Mouse (Mus musculus): ENCODE data around the gene Itpka. TPM values are rescaled to one million over a fixed set of nuclear protein-coding genes. Genes with fewer than 3 reads are reported as not detected.

Itpka gene
- polyA plus RNA-seq, 1 experiment: 9.5 TPM

- Histone ChIP-seq H3K4me3 (replicated peaks; ENCODE audit: extremely low read depth, low read depth, low read length) (peak within 1 kb of the TSS; percentile 91), H3K4me1 (ENCODE audit: control insufficient read depth, insufficient read depth, low read length) (no peaks in the 10 kb centered on the region; the same call in 1 of the 2 replicates)
- peak; percentile 79 for DNase-seq
- TF ChIP-seq POLR2A (IDR thresholded peaks at IDR 0.05; ENCODE audit: borderline replicate concordance, extremely low read depth, low read depth, low read length) (peak; percentile 83), CTCF (IDR thresholded peaks at IDR 0.05; ENCODE audit: insufficient read depth, low read length) (no peak)
- under 1% methylated on average over 44 of the region's 44 CpGs for WGBS
Observed at GRCm38 (mm10) chr2:119787206-119787883, 45.2 kb downstream of the Itpka start, which contains the start of gene Rpap1. Gene Rpap1, minus strand, starts transcription at chr2:119787537.

- TF ChIP-seq CTCF (IDR thresholded peaks at IDR 0.05; ENCODE audit: insufficient read depth, low read length): no peak
- no peak for TF ChIP-seq POLR2A (IDR thresholded peaks at IDR 0.05; ENCODE audit: borderline replicate concordance, extremely low read depth, low read depth, low read length)
- no peaks in the 10 kb centered on the region; the same call in 1 of the 2 replicates for H3K4me1 ChIP-seq (ENCODE audit: control insufficient read depth, insufficient read depth, low read length)
- H3K4me3 ChIP-seq (replicated peaks; ENCODE audit: extremely low read depth, low read depth, low read length): no peak overlapping the region
- no peak for DNase-seq
- 80% methylated on average over 2 of the region's 2 CpGs for WGBS
Observed at GRCm38 (mm10) chr2:119789996-119790395, 47.9 kb downstream of the Itpka start.

- H3K4me3 ChIP-seq (replicated peaks; ENCODE audit: extremely low read depth, low read depth, low read length): no peak within 1 kb of the TSS
- TF ChIP-seq POLR2A (IDR thresholded peaks at IDR 0.05; ENCODE audit: borderline replicate concordance, extremely low read depth, low read depth, low read length) (no peak), CTCF (IDR thresholded peaks at IDR 0.05; ENCODE audit: insufficient read depth, low read length) (no peak)
- 80% methylated on average over 5 of the region's 5 CpGs for WGBS
Observed at GRCm38 (mm10) chr2:119797279-119797783, 55.2 kb downstream of the Itpka start, which contains the start of gene Tyro3. Gene Tyro3, plus strand, starts transcription at chr2:119797733.

GRCm38 (mm10) chr2:119798246-119798927 lies 56.2 kb downstream of the Itpka start:
- peak; percentile 58 for DNase-seq
- Histone ChIP-seq H3K4me1 (ENCODE audit: control insufficient read depth, insufficient read depth, low read length) (peaks cover 7% of the 10 kb centered on the region), H3K4me3 (replicated peaks; ENCODE audit: extremely low read depth, low read depth, low read length) (no peak overlapping the region)
- TF ChIP-seq CTCF (IDR thresholded peaks at IDR 0.05; ENCODE audit: insufficient read depth, low read length) (peak; percentile 40; the same call in 1 of the 2 replicates), POLR2A (IDR thresholded peaks at IDR 0.05; ENCODE audit: borderline replicate concordance, extremely low read depth, low read depth, low read length) (no peak)
- WGBS: 8% methylated on average over 13 of the region's 13 CpGs

More at GRCm38 (mm10) chr2:119797279-119797783, 55.2 kb downstream of the Itpka start, which contains the start of gene Tyro3:
- peaks cover 7% of the 10 kb centered on the region for H3K4me1 ChIP-seq (ENCODE audit: control insufficient read depth, insufficient read depth, low read length)
- DNase-seq: no peak

GRCm38 (mm10) chr2:119799181-119799960 lies 57.2 kb downstream of the Itpka start:
- Histone ChIP-seq H3K4me3 (replicated peaks; ENCODE audit: extremely low read depth, low read depth, low read length) (peak overlapping the region; percentile 53), H3K4me1 (ENCODE audit: control insufficient read depth, insufficient read depth, low read length) (peaks cover 7% of the 10 kb centered on the region)
- DNase-seq: peak; percentile 56
- TF ChIP-seq CTCF (IDR thresholded peaks at IDR 0.05; ENCODE audit: insufficient read depth, low read length): no peak
- TF ChIP-seq POLR2A (IDR thresholded peaks at IDR 0.05; ENCODE audit: borderline replicate concordance, extremely low read depth, low read depth, low read length): no peak
- WGBS: under 1% methylated on average over 82 of the region's 89 CpGs

- Histone ChIP-seq H3K4me3 (replicated peaks; ENCODE audit: extremely low read depth, low read depth, low read length) (peak overlapping the region; percentile 53), H3K4me1 (ENCODE audit: control insufficient read depth, insufficient read depth, low read length) (peaks cover 7% of the 10 kb centered on the region)
- TF ChIP-seq POLR2A (IDR thresholded peaks at IDR 0.05; ENCODE audit: borderline replicate concordance, extremely low read depth, low read depth, low read length): no peak
- TF ChIP-seq CTCF (IDR thresholded peaks at IDR 0.05; ENCODE audit: insufficient read depth, low read length): no peak
- peak; percentile 32 for DNase-seq
- WGBS: 2% methylated on average over 27 of the region's 27 CpGs
Observed at GRCm38 (mm10) chr2:119799961-119800550, 57.9 kb downstream of the Itpka start.

Other genes starting within 250 kb of the Itpka start
- 0.36 and 0.78 TPM in 2 replicates for gene Exd1, start 194.7 kb upstream of the Itpka start, polyA plus RNA-seq (2012; rRNA removed)
- gene Chp1, start 194.6 kb upstream of the Itpka start, polyA plus RNA-seq (2012; rRNA removed): 71.9 and 99.6 TPM in 2 replicates
- gene Nusap1, start 124.0 kb upstream of the Itpka start, polyA plus RNA-seq (2012; rRNA removed): 0.10 and 0.49 TPM in 2 replicates
- 0.81 and 1.3 TPM in 2 replicates for gene Oip5, start 123.9 kb upstream of the Itpka start, polyA plus RNA-seq (2012; rRNA removed)
- 1.7 and 4.6 TPM in 2 replicates for gene Ndufaf1, start 79.5 kb upstream of the Itpka start, polyA plus RNA-seq (2012; rRNA removed)
- 6.7 and 10.3 TPM in 2 replicates for gene Rtf1, start 67.3 kb upstream of the Itpka start, polyA plus RNA-seq (2012; rRNA removed)
- gene Ltk, start 18.1 kb downstream of the Itpka start, polyA plus RNA-seq (2012; rRNA removed): 3.9 and 4.2 TPM in 2 replicates
- 21.6 and 24.5 TPM in 2 replicates for gene Rpap1, start 45.2 kb downstream of the Itpka start, polyA plus RNA-seq (2012; rRNA removed)
- gene Tyro3, start 55.4 kb downstream of the Itpka start, polyA plus RNA-seq (2012; rRNA removed): 11.8 and 16.4 TPM in 2 replicates
- gene Mga, start 154.9 kb downstream of the Itpka start, polyA plus RNA-seq (2012; rRNA removed): 18.3 and 23.8 TPM in 2 replicates
- 31.5 and 37.5 TPM in 2 replicates for gene Mapkbp1, start 230.4 kb downstream of the Itpka start, polyA plus RNA-seq (2012; rRNA removed)